Comparison of ENCODE assay signal across 8 mouse cellular contexts in the genomic region with DNA sequence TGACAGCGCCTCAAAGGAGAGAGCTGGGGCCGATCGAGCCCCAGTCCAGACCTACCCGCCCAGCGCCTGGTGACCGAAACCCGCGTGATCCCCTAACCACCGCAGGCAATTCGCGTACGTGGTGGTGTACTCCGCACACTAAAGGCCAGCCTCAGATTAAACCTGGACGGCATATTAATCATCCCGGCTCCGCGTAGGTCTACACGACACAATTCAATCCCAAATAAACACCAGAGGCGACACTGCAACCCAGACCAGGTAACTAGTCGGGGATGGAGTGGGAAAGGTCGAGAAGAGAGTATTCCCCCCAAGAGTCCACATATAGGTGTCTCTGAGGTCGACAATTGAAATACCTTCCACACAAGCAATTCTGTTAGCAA.
DNase-seq lines count a peak whose midpoint lies in the region; ATAC-seq and TF ChIP-seq lines count a peak whose summit lies in the region.

No protein-coding gene starts in this region.

- H3K4me1 ChIP-seq in cerebellum, adult 2 months (ENCODE audit: control insufficient read depth, insufficient read depth, low read length) = peaks cover 3% of the 10 kb centered on the region; the same call in 1 of the 2 replicates
- H3K4me1 ChIP-seq in lung, postnatal 0 days (ENCODE audit: insufficient read depth, low read depth, low read length) = no peaks in the 10 kb centered on the region; the same call in 1 of the 2 replicates
- H3K4me1 ChIP-seq in limb, embryonic 11.5 days (ENCODE audit: control insufficient read depth, insufficient read depth, low read length) = peaks cover 24% of the 10 kb centered on the region
- H3K4me1 ChIP-seq in olfactory bulb, adult 2 months (ENCODE audit: control insufficient read depth, insufficient read depth, low read length) = peaks cover 21% of the 10 kb centered on the region

- ATAC-seq in lung, postnatal 0 days = no peak
- ATAC-seq in limb, embryonic 11.5 days (ENCODE audit: insufficient number of reproducible peaks, low FRiP score, low TSS enrichment, low read depth) = no peak
- ATAC-seq in granulocyte monocyte progenitor cell, adult 5-6 weeks (replicated peaks; ENCODE audit: poor library complexity, severe bottlenecking) = no peak; the same call in 1 of the 2 replicates

- DNase-seq in cerebellum, adult 2 months = no peak
- DNase-seq in cerebellum, adult 11-12 months = no peak
- no peak for DNase-seq in lung, postnatal 0 days (ENCODE audit: low spot score)
- DNase-seq in lung, postnatal 14 days = no peak
- DNase-seq in limb, embryonic 11.5 days (ENCODE audit: low spot score) = no peak
- no peak for DNase-seq in layer of hippocampus, postnatal 14 days (ENCODE audit: low spot score in 2 of 2)

- TF ChIP-seq EP300 in lung, postnatal 0 days (IDR thresholded peaks at IDR 0.05) = no peak

- H3K36me3 ChIP-seq in lung, postnatal 0 days (ENCODE audit: insufficient read depth, low read length) = no peaks in the 10 kb centered on the region
- H3K36me3 ChIP-seq in limb, embryonic 11.5 days (ENCODE audit: control insufficient read depth, insufficient read depth, low read length) = no peaks in the 10 kb centered on the region

- no peaks in the 10 kb centered on the region for H3K9me3 ChIP-seq in lung, postnatal 0 days (ENCODE audit: low read length)
- H3K9me3 ChIP-seq in limb, embryonic 11.5 days (ENCODE audit: control insufficient read depth, low read length) = no peaks in the 10 kb centered on the region

- peak overlapping the region; percentile 75 for H3K4me2 ChIP-seq in lung, postnatal 0 days (replicated peaks; ENCODE audit: low read depth, low read length)
- H3K4me2 ChIP-seq in limb, embryonic 11.5 days (ENCODE audit: low read depth, severe bottlenecking) = peak overlapping the region; percentile 86

- TF ChIP-seq CTCF in cerebellum, adult 2 months (IDR thresholded peaks at IDR 0.05; ENCODE audit: borderline replicate concordance, insufficient read depth, low read depth, low read length) = no peak
- no peak for TF ChIP-seq CTCF in lung, postnatal 0 days (IDR thresholded peaks at IDR 0.05)
- TF ChIP-seq CTCF in olfactory bulb, adult 2 months (IDR thresholded peaks at IDR 0.05; ENCODE audit: insufficient read depth, low read depth, low read length) = no peak

- peak overlapping the region; percentile 34 for H3K27ac ChIP-seq in cerebellum, adult 2 months (ENCODE audit: insufficient read depth, low read length)
- no peak overlapping the region for H3K27ac ChIP-seq in lung, postnatal 0 days (ENCODE audit: low read length)
- H3K27ac ChIP-seq in limb, embryonic 11.5 days (replicated peaks; ENCODE audit: low read depth, low read length) = no peak overlapping the region
- peak overlapping the region; percentile 95 for H3K27ac ChIP-seq in olfactory bulb, adult 2 months (ENCODE audit: insufficient read depth, low read depth, low read length)

- H3K9ac ChIP-seq in lung, postnatal 0 days (replicated peaks; ENCODE audit: low read depth) = 0 out of 2 replicates have a peak overlapping the region, but pooled peaks have one; percentile 5
- peak overlapping the region; percentile 22 for H3K9ac ChIP-seq in limb, embryonic 11.5 days (ENCODE audit: low read length)

- 3% methylated on average over 22 of the region's 22 CpGs for WGBS in cerebellum, adult 2 months
- 2% methylated on average over 22 of the region's 22 CpGs for WGBS in lung, postnatal 0 days
- WGBS in limb, embryonic 11.5 days = under 1% methylated on average over 22 of the region's 22 CpGs
- 6% methylated on average over 22 of the region's 22 CpGs for WGBS in olfactory bulb, adult 2 months

- no peak for TF ChIP-seq POLR2A in cerebellum, adult 2 months (IDR thresholded peaks at IDR 0.05; ENCODE audit: borderline replicate concordance, insufficient read depth, low read length)
- no peak for TF ChIP-seq POLR2A in olfactory bulb, adult 2 months (IDR thresholded peaks at IDR 0.05; ENCODE audit: insufficient read depth, low read depth, low read length)

- peak overlapping the region; percentile 76 for H3K4me3 ChIP-seq in cerebellum, adult 2 months (replicated peaks; ENCODE audit: insufficient read depth, low read depth, low read length)
- H3K4me3 ChIP-seq in lung, postnatal 0 days (ENCODE audit: low read depth, low read length) = peak overlapping the region; percentile 60
- peak overlapping the region; percentile 61 for H3K4me3 ChIP-seq in limb, embryonic 11.5 days (ENCODE audit: low read depth, low read length)
- H3K4me3 ChIP-seq in olfactory bulb, adult 2 months (ENCODE audit: insufficient read depth, low read depth, low read length) = peak overlapping the region; percentile 73

- H3K27me3 ChIP-seq in cerebellum, adult 2 months (ENCODE audit: control insufficient read depth, insufficient read depth, low read length) = no peaks in the 10 kb centered on the region
- H3K27me3 ChIP-seq in lung, postnatal 0 days (replicated peaks; ENCODE audit: insufficient read depth, low read length) = no peaks in the 10 kb centered on the region
- H3K27me3 ChIP-seq in limb, embryonic 11.5 days (ENCODE audit: control insufficient read depth, insufficient read depth, low read length) = peaks cover 72% of the 10 kb centered on the region

Comparison
In these comparisons a context has a peak if more than half of its experiments do, and no peak if none do; other contexts are left out.
1. H3K27ac ChIP-seq: peak in cerebellum, adult 2 months (single experiment) and olfactory bulb, adult 2 months (single experiment); none in lung, postnatal 0 days (single experiment) and limb, embryonic 11.5 days (single experiment).
2. Peak in every context shown above with its lines, with median percentiles within 50 percentile points of each other: H3K4me3 ChIP-seq.